21 mouse cellular contexts compared by ENCODE assay signal in the genomic region with DNA sequence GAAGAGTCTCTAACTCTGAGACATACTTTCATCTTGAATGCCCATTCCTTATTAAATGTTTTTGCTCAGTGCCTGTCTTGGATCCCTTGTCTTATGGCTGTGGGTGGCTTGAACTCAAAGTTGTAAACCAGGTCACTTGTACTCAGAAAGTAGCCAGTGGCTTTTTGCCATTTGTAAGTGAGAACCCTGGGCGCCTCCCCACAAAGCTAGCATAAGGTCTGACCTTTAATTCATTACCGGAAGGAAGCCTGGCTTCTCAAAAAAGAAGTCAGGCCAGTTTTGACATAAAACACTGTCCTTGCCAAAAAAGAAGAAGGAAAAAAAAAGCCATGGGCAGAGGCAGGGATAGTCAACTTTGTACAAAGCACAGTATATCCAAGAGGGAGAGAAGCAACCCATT.
DNase-seq lines count a peak whose midpoint lies in the region; ATAC-seq and TF ChIP-seq lines count a peak whose summit lies in the region.
"Had no signal": no experiment of that assay in that cellular context is flagged by ENCODE, and none has a peak within 500 bp of the region (broad histone marks: within the 10 kb centered on the region; RNA-seq: fewer than 3 reads in every experiment).

No protein-coding gene starts in this region.

- peak overlapping the region; percentile 8; the same call in 1 of the 2 replicates for H3K27ac ChIP-seq in hindbrain, postnatal 0 days
- H3K27ac ChIP-seq in hindbrain, embryonic 13.5 days, result no peak overlapping the region
- no peak overlapping the region for H3K27ac ChIP-seq in lung, embryonic 14.5 days (ENCODE audit: low read depth)
- no peak overlapping the region for H3K27ac ChIP-seq in heart, embryonic 10.5 days
- H3K27ac ChIP-seq: embryonic facial prominence, embryonic 13.5 days; intestine, embryonic 15.5 days; left cerebral cortex, adult 2 months; limb, embryonic 10.5 days; liver, embryonic 12.5 days; midbrain, embryonic 12.5 days had no signal

- H3K9ac ChIP-seq in hindbrain, postnatal 0 days (replicated peaks; ENCODE audit: low read length), result no peak overlapping the region
- no peak overlapping the region for H3K9ac ChIP-seq in hindbrain, embryonic 13.5 days
- H3K9ac ChIP-seq in lung, embryonic 14.5 days, result no peak overlapping the region
- H3K9ac ChIP-seq: embryonic facial prominence, embryonic 13.5 days; forebrain, postnatal 0 days; heart, embryonic 12.5 days; intestine, embryonic 15.5 days; liver, embryonic 12.5 days; midbrain, embryonic 12.5 days had no signal

- no peaks in the 10 kb centered on the region for H3K27me3 ChIP-seq in hindbrain, postnatal 0 days (ENCODE audit: insufficient read depth, low read length)
- H3K27me3 ChIP-seq in hindbrain, embryonic 13.5 days, result no peaks in the 10 kb centered on the region
- no peaks in the 10 kb centered on the region for H3K27me3 ChIP-seq in lung, embryonic 14.5 days (ENCODE audit: insufficient read depth, low read length)
- H3K27me3 ChIP-seq in heart, embryonic 10.5 days (ENCODE audit: insufficient read depth, poor library complexity, severe bottlenecking), result no peaks in the 10 kb centered on the region
- H3K27me3 ChIP-seq: embryonic facial prominence, embryonic 13.5 days; heart, embryonic 12.5 days; intestine, embryonic 15.5 days; liver, embryonic 12.5 days; midbrain, embryonic 12.5 days had no signal

- no peak for ATAC-seq in hindbrain, postnatal 0 days
- ATAC-seq in hindbrain, embryonic 13.5 days (ENCODE audit: low FRiP score), result no peak
- no peak for ATAC-seq in lung, embryonic 14.5 days (ENCODE audit: insufficient read depth)
- ATAC-seq in common myeloid progenitor, adult 5-6 weeks (replicated peaks; ENCODE audit: low read depth, poor library complexity, severe bottlenecking), result peak; percentile 24; the same call in 1 of the 2 replicates
- ATAC-seq: forebrain, postnatal 0 days; liver, embryonic 12.5 days had no signal

- no peaks in the 10 kb centered on the region for H3K9me3 ChIP-seq in hindbrain, postnatal 0 days (ENCODE audit: low read length)
- no peaks in the 10 kb centered on the region for H3K9me3 ChIP-seq in hindbrain, embryonic 13.5 days
- H3K9me3 ChIP-seq in lung, embryonic 14.5 days (ENCODE audit: low read depth, low read length), result no peaks in the 10 kb centered on the region
- H3K9me3 ChIP-seq in heart, embryonic 10.5 days, result no peaks in the 10 kb centered on the region
- H3K9me3 ChIP-seq: embryonic facial prominence, embryonic 13.5 days; heart, embryonic 12.5 days; intestine, embryonic 15.5 days; limb, embryonic 10.5 days; liver, embryonic 12.5 days; midbrain, embryonic 12.5 days had no signal

- DNase-seq in hindbrain, postnatal 0 days (ENCODE audit: low spot score), result no peak
- DNase-seq in lung, embryonic 14.5 days, result peak; percentile 24
- DNase-seq in lung, postnatal 4 days, result no peak
- DNase-seq in natural killer cell, adult 2 months (ENCODE audit: low spot score in 2 of 2), result peak; percentile 1 to 23
- no peak for DNase-seq in heart, embryonic 10.5 days (ENCODE audit: low spot score)
- DNase-seq: adrenal gland, postnatal 25 days; forebrain, postnatal 0 days; gastrocnemius, postnatal 10 days; lung, postnatal 10 days; right cerebral cortex, adult 18-20 months; thymus, adult 18-20 months had no signal

- no peak overlapping the region for H3K4me2 ChIP-seq in hindbrain, postnatal 0 days (ENCODE audit: low read depth, low read length)
- H3K4me2 ChIP-seq in hindbrain, embryonic 13.5 days, result no peak overlapping the region
- no peak overlapping the region for H3K4me2 ChIP-seq in lung, embryonic 14.5 days
- H3K4me2 ChIP-seq: embryonic facial prominence, embryonic 13.5 days; heart, embryonic 12.5 days; intestine, embryonic 15.5 days; liver, embryonic 12.5 days; midbrain, embryonic 12.5 days had no signal

- TF ChIP-seq CTCF in hindbrain, postnatal 0 days (IDR thresholded peaks at IDR 0.05; ENCODE audit: low read depth), result no peak
- no peak for TF ChIP-seq CTCF in lung, embryonic 14.5 days (IDR thresholded peaks at IDR 0.05; ENCODE audit: low read depth)

- 53% methylated on average over 2 of the region's 2 CpGs for WGBS in hindbrain, postnatal 0 days
- 65% methylated on average over 2 of the region's 2 CpGs for WGBS in hindbrain, embryonic 13.5 days
- 69% methylated on average over 2 of the region's 2 CpGs for WGBS in lung, embryonic 14.5 days
- 83% methylated on average over 2 of the region's 2 CpGs for WGBS in heart, embryonic 10.5 days

- no peaks in the 10 kb centered on the region for H3K4me1 ChIP-seq in hindbrain, postnatal 0 days (ENCODE audit: insufficient read depth, low read length)
- no peaks in the 10 kb centered on the region for H3K4me1 ChIP-seq in hindbrain, embryonic 13.5 days (replicated peaks)
- no peaks in the 10 kb centered on the region for H3K4me1 ChIP-seq in lung, embryonic 14.5 days (ENCODE audit: insufficient read depth)
- H3K4me1 ChIP-seq in heart, embryonic 10.5 days, result no peaks in the 10 kb centered on the region
- H3K4me1 ChIP-seq: embryonic facial prominence, embryonic 13.5 days; heart, embryonic 12.5 days; intestine, embryonic 15.5 days; limb, embryonic 10.5 days; liver, embryonic 12.5 days had no signal

- no peaks in the 10 kb centered on the region for H3K36me3 ChIP-seq in hindbrain, postnatal 0 days (ENCODE audit: insufficient read depth, low read length)
- no peaks in the 10 kb centered on the region for H3K36me3 ChIP-seq in hindbrain, embryonic 13.5 days
- H3K36me3 ChIP-seq in lung, embryonic 14.5 days (ENCODE audit: insufficient read depth), result no peaks in the 10 kb centered on the region
- no peaks in the 10 kb centered on the region for H3K36me3 ChIP-seq in heart, embryonic 10.5 days
- H3K36me3 ChIP-seq: embryonic facial prominence, embryonic 13.5 days; heart, embryonic 12.5 days; intestine, embryonic 15.5 days; limb, embryonic 10.5 days; liver, embryonic 12.5 days; midbrain, embryonic 12.5 days had no signal

- H3K4me3 ChIP-seq in hindbrain, postnatal 0 days (ENCODE audit: low read length), result no peak overlapping the region
- no peak overlapping the region for H3K4me3 ChIP-seq in hindbrain, embryonic 13.5 days
- H3K4me3 ChIP-seq in lung, embryonic 14.5 days (ENCODE audit: low read depth, low read length), result no peak overlapping the region
- H3K4me3 ChIP-seq in heart, embryonic 10.5 days, result no peak overlapping the region
- H3K4me3 ChIP-seq: embryonic facial prominence, embryonic 13.5 days; heart, embryonic 12.5 days; intestine, embryonic 15.5 days; left cerebral cortex, adult 2 months; limb, embryonic 10.5 days; liver, embryonic 12.5 days; midbrain, embryonic 12.5 days; myocyte had no signal

Comparison
In these comparisons a context has a peak if more than half of its experiments do, and no peak if none do; other contexts are left out.
1. DNase-seq: peak in lung, embryonic 14.5 days (single experiment) and natural killer cell, adult 2 months (2 of 2); none in hindbrain, postnatal 0 days (single experiment), lung, postnatal 4 days (0 of 2) and heart, embryonic 10.5 days (single experiment).